Mouse (Mus musculus) gastrocnemius, adult 2 months (tissue): Measurements from ENCODE around the gene Wrap73. TPM values are rescaled to one million over a fixed set of nuclear protein-coding genes. Genes with fewer than 3 reads are reported as not detected.

Experiments used
- DNase-seq: peaks from one replicate; pipeline ENCODE4 v3.0.0; 2022
- H3K27ac ChIP-seq: fragments of 200-600 bp; 2 replicates; pipeline ENCODE4 v1.8.1; 2022; ENCODE audit warnings: mild to moderate bottlenecking
- H3K4me3 ChIP-seq: fragments of 200-600 bp; 2 replicates; pipeline ENCODE4 v1.8.1; 2022; ENCODE audit warnings: mild to moderate bottlenecking, moderate library complexity
- CTCF ChIP-seq: fragments of 200-600 bp; IDR thresholded peaks from 2 replicates; pipeline ENCODE4 v1.8.1; 2022; ENCODE audit warnings: antibody characterized with exemption, mild to moderate bottlenecking, moderate library complexity
- intact Hi-C: fragments of 180-260 bp; cut with DNase I; formaldehyde crosslinking; loops from one replicate; pipeline ENCODE4 v1.15.1; 2025
- total RNA-seq, 2 experiments: library from RNA; stranded (reverse); gene quantifications; 2 replicates each; pipeline ENCODE4 v1.2.3; 2021

Wrap73 gene
- total RNA-seq, 2 experiments from 2014 or later = 10.6 to 10.8 TPM

DNA sequence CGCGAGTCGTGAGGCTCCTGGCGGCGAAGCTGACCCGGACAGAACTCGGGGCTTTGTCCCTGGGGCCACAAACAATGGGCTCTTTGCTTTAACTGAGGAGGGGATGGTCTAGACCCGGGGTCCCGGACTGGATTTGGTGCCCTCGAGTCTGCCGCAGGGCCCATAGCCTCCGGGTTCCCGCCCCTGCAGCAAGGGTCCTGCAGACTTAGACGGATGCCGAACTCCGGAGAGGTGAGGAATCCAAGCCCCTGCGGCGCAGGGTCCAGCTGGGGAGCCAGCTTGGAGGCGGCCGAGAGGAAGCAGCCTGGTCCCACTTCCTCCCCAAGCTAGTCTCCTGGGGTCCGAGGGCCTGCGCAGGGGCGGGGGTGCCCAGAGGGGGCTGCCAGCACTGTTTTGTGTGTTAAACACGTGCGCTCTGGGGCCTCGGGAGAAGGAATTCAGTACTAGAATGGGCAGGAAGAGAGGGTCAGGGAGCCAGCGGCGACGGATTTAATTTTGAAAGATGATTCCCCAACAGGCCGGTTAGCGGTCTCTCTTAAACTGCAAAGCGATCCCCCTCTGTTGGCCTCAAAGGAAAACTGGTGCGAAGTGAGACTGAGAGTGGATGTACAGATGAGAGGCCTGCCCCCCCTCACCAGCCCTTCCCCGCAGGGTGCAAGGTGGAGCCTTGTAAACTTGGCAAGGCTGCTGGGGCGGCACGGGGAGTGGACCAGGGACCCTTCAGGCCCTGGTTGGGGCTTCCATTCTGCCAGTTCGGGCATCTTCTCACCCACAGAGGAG, 29.2 kb downstream of the Wrap73 start:
- Histone ChIP-seq H3K27ac (peak overlapping the region; percentile 12; the same call in 1 of the 2 replicates), H3K4me3 (peak overlapping the region; percentile 71)
- TF ChIP-seq CTCF = no peak
- DNase-seq = no peak
- intact Hi-C loops = no loop called here

DNA sequence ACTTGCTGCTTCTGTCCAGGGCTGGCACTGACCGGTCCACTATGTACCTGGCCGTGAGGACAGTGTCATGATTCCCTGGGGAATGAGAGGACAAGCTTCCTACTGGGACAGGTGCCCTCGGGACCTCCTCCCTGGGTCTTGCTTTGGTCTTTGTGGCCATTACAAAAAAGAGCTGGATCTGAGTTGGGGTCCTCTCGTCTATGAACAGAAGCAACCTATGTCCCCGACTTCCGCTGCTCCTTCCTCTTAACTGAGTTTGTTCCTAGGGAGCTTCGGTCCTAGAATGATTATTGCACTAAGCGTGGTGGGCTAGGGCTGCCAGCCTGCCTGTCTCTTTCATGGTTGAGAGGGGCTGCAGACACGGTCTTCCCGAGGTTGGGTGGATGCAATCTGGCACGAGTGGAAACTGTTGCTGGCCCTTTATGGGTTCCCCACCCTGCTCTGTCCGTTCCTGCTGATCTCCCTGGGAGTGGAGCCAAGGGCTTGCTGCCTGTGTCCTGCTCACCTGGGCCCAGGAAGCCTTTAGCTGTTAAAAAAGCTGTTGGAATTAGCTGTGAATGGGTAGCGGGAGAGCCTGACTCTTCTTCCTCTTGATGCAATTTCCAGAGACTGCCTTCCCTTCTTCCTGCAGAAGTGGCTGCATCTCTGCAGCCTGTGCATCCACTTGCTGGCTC, 29.9 kb downstream of the Wrap73 start:
- no peak for DNase-seq
- intact Hi-C loops = no loop called here
- peak overlapping the region; percentile 71 for H3K4me3 ChIP-seq
- no peak overlapping the region for H3K27ac ChIP-seq
- TF ChIP-seq CTCF = no peak

DNA sequence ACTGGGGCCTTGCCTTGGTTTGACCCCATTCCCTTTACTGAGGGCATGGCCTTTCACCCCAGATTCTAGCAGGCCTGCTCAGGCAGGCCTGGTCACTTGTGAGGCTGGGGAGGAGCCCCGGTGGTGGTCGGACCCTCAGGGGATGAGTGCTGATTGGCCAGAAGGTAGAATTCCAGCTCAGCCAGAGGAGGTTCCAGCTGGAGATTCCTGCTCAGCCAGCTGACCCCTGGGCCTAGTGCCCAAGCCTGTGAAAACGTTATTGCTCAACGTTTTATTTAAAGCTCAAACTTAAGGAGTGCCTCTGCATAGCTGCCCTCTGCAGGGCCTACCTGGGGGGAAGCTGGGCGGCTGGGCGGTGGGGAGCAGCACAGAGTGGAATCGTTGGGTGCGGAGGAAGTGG, 35.1 kb downstream of the Wrap73 start:
- no peak for TF ChIP-seq CTCF
- H3K27ac ChIP-seq = peak overlapping the region; percentile 66
- intact Hi-C loops = no loop called here
- DNase-seq = peak; percentile 79
- H3K4me3 ChIP-seq = no peak overlapping the region

DNA sequence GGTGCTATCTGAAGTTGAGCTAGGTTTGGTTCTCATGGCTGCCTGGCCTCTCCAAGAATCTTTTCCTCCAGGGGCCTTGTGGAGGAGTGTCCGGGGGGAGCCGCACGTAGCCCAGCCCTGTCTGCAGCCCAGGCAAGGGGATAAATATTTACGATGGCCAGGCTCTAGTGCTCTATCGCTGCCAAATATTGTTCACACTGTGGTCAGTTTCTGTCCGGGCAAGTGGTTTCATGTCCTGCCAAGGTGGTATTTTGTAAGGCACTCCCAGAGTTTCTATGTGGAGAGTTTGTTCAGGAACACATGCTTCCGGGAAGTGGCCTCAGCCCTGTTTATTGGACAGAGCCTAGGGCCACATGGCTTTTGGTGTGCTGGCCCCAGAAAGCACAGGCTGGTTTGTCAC, 38.8 kb downstream of the Wrap73 start:
- intact Hi-C loops = no loop called here
- no peak overlapping the region for H3K27ac ChIP-seq
- no peak overlapping the region for H3K4me3 ChIP-seq
- no peak for DNase-seq
- no peak for TF ChIP-seq CTCF

DNA sequence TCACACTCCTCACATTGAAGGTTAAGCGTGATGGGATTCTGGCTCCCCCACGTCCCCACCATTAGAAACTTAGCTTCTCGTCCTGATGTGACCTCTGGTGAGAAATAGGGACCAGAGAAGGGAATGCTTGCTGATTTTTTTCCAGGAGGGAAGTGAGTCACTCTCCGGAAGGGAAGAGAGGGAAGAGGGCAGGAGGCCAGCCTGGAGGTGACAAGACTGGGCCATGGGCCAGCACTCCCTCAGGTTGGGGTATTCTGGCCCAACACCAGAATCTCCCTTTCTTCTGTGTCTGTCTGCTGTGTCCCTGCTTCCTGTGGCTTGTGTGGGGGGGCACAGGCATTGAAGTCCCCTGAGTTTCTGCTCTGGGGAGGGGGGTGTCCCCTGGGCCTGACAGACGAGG, 41.4 kb downstream of the Wrap73 start:
- intact Hi-C loops = no loop called here
- Histone ChIP-seq H3K27ac (no peak overlapping the region), H3K4me3 (no peak overlapping the region)
- TF ChIP-seq CTCF = no peak
- DNase-seq = no peak

DNA sequence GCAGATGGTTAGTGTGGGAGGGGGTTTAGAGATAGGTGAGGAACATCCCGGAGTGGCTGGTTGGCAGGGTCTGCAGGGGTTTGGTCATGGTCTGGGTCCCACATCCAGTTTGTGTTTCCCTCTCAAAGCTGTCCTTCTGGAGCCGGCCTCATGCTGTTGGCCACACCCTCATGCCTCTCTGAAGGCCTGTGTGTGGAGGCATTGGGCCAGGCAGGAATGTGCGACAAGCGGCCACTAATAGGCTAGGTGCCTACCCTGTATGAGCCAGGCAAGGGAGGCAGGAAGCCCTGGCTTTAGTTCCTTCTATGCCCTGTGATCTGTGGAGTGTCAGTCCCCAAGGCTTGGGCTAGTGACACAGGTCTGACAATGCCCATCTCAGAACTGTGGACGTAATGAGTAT, 42.8 kb downstream of the Wrap73 start:
- no peak for DNase-seq
- Histone ChIP-seq H3K27ac (no peak overlapping the region), H3K4me3 (no peak overlapping the region)
- no peak for TF ChIP-seq CTCF
- intact Hi-C loops = loop anchor here (2.0 kb wide), 1 partner anchor 14 kb away; no protein-coding TSS in a partner anchor

DNA sequence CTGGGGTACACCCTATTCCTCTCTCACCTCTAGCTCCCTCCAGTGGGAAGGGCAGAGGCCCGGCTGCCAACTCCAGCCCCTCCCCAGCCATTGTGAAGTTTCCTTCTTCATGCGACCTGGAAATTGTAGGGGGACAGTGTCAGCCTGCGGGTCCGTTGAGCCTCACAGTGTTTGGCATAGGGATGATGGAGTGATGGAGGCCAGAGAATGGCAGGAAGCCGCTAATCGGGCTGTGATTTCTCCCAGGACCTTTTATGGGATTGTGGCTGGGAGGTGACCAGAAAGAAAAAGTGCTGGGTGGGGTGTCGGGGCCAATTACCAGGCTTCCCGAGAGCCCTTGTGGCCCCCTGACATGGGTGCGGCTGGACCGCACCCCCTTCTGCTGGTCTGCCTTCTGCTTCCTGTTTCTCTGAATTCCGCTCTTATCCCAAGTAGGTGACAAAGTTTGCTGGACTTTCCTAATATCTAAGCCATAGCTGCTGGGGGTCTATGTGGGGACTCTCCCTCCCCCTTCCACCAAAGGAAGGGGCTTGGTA, 43.9 kb downstream of the Wrap73 start:
- no peak overlapping the region; the same call in 1 of the 2 replicates for H3K27ac ChIP-seq
- DNase-seq = no peak
- TF ChIP-seq CTCF = no peak
- intact Hi-C loops = no loop called here
- H3K4me3 ChIP-seq = no peak overlapping the region

DNA sequence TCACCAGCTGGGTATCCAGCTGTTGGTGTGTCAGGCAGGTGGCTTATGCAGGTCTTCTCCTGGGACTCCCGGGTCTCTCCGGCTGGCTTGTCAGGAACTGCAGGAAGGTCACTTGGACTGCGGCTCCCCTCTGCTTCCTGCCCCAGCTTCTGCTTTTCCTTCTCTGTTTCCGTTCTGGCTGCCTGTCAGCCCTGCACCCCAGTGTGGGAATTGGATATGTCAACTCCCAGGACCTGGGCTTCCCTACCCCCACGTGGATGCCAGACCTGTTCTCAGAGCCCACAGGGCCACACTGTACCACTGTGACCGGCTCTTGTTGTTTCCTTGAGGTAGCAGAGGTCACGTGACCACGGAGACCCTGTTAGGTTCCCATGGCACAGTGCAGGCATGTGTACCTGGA, 46.8 kb downstream of the Wrap73 start:
- intact Hi-C loops = no loop called here
- Histone ChIP-seq H3K4me3 (no peak overlapping the region), H3K27ac (no peak overlapping the region)
- DNase-seq = peak; percentile 38
- TF ChIP-seq CTCF = no peak

DNA sequence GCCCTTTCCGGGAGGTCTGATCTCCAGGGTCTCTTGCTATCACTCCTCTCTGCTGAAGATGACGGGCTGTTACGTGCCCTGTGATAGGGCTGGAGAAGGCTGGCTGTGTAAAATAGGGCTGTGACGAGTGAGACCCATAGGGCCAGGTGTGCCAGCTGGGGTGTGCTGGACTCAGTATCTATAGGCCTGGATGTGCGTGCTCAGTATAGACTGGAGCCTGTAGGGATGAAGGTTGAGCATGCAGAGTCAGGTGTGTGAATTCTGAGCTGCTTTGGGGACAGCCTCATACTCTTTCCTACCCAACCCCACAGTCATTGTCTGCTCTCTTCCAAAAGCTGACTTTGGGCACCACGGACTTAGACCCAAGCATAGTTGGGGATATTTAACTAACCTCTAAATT, 55.8 kb downstream of the Wrap73 start:
- no peak for TF ChIP-seq CTCF
- no peak for DNase-seq
- intact Hi-C loops = loop anchor here (2.0 kb wide), 1 partner anchor 13 kb away; no protein-coding TSS in a partner anchor
- Histone ChIP-seq H3K27ac (no peak overlapping the region), H3K4me3 (no peak overlapping the region)

DNA sequence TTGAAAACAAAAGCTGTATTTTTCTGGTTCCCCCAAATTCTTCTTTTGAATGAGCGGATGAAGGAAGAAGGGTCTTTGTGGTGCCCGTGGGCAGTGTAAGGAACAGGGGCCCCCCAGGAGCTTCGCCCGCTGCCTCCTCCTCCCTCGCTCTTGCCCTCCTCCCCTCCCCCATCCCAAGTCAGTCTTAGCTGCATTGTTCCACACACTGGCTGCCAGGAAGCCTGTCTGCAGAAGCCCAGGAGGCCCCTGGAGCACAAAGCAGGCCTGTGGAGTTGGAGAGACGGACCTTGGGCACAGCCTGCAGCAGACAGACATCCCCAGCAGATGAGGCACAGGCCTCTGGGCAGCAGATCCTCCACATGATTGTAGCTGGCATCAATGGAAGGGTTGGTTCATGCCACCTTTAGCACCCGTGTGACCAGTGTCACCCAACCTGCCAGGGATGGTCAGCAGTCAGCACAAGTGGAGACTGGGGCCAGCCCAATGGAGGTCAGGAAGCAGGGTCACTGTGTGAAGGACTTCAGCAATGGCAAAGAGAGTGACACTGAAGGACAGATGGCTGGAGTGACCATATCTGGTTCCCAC, 56.3 kb downstream of the Wrap73 start:
- no peak for DNase-seq
- H3K4me3 ChIP-seq = no peak overlapping the region
- no peak for TF ChIP-seq CTCF
- intact Hi-C loops = loop anchor here (2.0 kb wide), 1 partner anchor 14 kb away; no protein-coding TSS in a partner anchor
- H3K27ac ChIP-seq = no peak overlapping the region

DNA sequence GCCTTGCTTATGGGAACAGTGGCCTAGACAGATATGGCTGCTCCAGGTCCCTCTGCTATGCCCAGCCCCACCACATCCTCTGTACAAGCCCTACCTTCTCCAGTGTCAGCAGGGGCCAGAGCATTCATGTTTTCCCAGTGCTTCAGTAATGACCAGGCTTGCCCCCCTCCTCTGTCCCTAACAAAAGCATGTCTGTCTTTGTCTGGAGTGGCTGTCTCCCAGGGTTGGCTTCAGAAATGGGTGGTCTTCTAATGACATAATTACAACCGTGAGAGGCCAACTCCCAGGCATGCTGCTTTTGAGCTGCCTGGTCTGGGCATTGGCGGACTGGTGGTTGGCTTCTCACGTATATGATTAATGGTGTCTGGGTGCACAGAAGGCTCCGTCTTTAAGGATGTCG, 59.3 kb downstream of the Wrap73 start:
- no peak for TF ChIP-seq CTCF
- Histone ChIP-seq H3K4me3 (no peak overlapping the region), H3K27ac (no peak overlapping the region)
- intact Hi-C loops = no loop called here
- DNase-seq = no peak

DNA sequence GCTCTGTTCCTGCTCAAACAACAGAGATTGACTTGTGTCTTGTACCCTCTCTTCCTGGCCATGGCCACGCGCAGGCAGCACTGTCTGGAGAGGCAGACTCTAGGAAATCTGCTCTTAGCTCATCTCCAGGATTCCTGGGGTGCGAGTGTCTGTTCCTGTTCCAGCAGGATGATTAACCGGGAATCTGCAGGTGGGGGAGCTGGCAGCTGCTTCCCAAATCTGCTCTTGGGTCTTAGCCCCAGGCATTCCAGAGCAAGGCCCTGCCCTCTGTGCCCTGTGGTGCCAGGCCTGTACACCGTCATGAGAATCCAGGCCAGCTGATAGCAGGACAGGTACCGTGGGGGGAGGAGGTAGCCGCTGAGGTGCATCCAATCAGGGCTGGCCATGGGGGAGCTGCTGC, 62.4 kb downstream of the Wrap73 start:
- Histone ChIP-seq H3K27ac (no peak overlapping the region), H3K4me3 (no peak overlapping the region)
- DNase-seq = no peak
- intact Hi-C loops = no loop called here
- TF ChIP-seq CTCF = no peak

DNA sequence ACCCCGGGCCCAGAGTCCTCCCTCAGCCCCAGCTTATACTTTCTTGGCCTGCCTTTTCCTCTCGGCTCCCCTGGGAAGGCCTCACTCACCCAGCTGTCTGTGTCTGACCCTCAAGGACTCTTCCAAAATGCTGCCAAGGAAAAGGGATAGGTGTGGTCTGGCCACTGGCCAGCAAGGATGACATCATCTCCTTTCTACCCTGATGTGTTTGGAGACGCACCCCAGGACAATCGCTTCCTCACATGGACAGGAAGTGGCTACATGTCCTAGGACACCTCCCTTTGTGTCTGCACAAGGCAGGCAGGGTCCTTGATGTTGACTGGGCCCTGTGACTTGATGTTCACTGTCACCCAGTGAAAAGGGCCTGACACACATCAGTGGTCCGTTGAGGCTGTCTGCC, 63.2 kb downstream of the Wrap73 start:
- no peak for TF ChIP-seq CTCF
- Histone ChIP-seq H3K27ac (no peak overlapping the region), H3K4me3 (no peak overlapping the region)
- intact Hi-C loops = loop anchor here (5.0 kb wide), 1 partner anchor 138 kb away; no protein-coding TSS in a partner anchor
- DNase-seq = no peak
